Mouse (Mus musculus): ENCODE measurements around the gene Pwp1. TPM values are rescaled to one million over a fixed set of nuclear protein-coding genes. Genes with fewer than 3 reads are reported as not detected.

Pwp1 gene
- polyA plus RNA-seq, 1 experiment = 22.5 TPM

DNA sequence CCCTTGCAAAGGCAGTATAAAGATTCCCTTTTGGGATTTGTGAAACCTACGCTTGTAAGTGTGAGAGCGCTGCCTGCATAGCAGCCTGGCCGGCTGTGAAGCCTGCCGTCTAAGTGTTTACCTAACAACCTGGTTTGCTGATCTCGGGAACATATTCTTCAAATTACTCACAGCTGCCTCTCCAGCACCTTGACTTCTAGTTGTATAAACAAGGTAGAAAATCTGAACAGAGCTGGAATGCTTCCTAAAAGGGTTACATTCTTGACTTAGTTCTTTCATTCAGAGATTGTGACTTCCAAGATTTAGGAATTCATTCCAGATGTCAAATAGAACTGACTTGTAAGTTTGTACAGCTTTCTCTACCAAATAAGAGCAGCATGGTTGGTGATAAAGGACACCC lies 46.5 kb downstream of the Pwp1 start:
- no peak overlapping the region for H3K4me3 ChIP-seq (replicated peaks; ENCODE audit: control insufficient read depth, low read depth, low read length)
- TF ChIP-seq CTCF (IDR thresholded peaks at IDR 0.05; ENCODE audit: control insufficient read depth, insufficient read depth, low read length) (no peak), POLR2A (IDR thresholded peaks at IDR 0.05; ENCODE audit: borderline replicate concordance, control insufficient read depth, low read depth, low read length) (no peak)
- 89% methylated on average over 5 of the region's 5 CpGs for WGBS
- H3K27ac ChIP-seq (ENCODE audit: control insufficient read depth, insufficient read depth, low read depth, low read length, poor library complexity) = no peak overlapping the region
- no peaks in the 10 kb centered on the region; the same call in 1 of the 2 replicates for H3K4me1 ChIP-seq (ENCODE audit: control insufficient read depth, insufficient read depth, low read length)

DNA sequence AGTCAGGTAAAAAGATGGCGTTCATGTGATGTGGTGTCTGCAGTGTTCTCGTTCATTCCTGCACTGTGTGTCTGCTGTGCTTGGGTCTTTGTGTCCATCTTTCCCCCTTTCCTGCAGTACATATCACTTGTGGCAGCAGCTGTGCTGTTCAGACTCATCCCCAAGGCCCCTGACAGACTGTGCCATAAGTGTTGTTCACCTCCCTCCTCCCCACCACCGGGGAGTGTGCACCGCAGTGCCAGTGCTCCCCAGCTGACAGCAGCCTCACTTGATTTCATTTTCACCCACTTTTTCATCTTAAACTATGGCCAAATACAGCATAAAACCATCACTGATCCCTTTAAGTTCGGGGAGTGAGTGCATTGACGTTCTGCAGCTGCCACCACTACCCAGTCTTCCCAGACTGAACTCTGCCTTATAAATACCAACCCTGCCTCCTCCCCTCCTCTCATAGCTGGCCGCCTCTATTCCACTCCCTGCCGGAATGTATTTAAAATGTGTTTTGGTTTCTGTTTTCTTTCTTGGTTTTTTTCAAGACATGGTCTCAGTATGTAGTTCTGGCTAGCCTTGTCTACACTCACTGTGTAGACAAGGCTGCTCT lies 50.7 kb downstream of the Pwp1 start:
- TF ChIP-seq POLR2A (IDR thresholded peaks at IDR 0.05; ENCODE audit: borderline replicate concordance, control insufficient read depth, low read depth, low read length) = no peak
- no peak for TF ChIP-seq CTCF (IDR thresholded peaks at IDR 0.05; ENCODE audit: control insufficient read depth, insufficient read depth, low read length)
- 88% methylated on average over 8 of the region's 8 CpGs for WGBS
- no peak overlapping the region for H3K4me3 ChIP-seq (replicated peaks; ENCODE audit: control insufficient read depth, low read depth, low read length)
- H3K27ac ChIP-seq (ENCODE audit: control insufficient read depth, insufficient read depth, low read depth, low read length, poor library complexity) = no peak overlapping the region
- no peaks in the 10 kb centered on the region; the same call in 1 of the 2 replicates for H3K4me1 ChIP-seq (ENCODE audit: control insufficient read depth, insufficient read depth, low read length)

GRCm38 (mm10) chr10:85916498-85917309 lies 87.4 kb downstream of the Pwp1 start, which contains the start of gene Prdm4:
Gene Prdm4 (minus strand): TSS chr10:85917142.
- H3K27ac ChIP-seq (ENCODE audit: control insufficient read depth, insufficient read depth, low read depth, low read length, poor library complexity) = peak within 1 kb of the TSS; percentile 68
- no peaks in the 10 kb centered on the region; the same call in 1 of the 2 replicates for H3K4me1 ChIP-seq (ENCODE audit: control insufficient read depth, insufficient read depth, low read length)
- peak within 1 kb of the TSS; percentile 74 for H3K4me3 ChIP-seq (replicated peaks; ENCODE audit: control insufficient read depth, low read depth, low read length)
- under 1% methylated on average over 89 of the region's 90 CpGs for WGBS
- TF ChIP-seq CTCF (IDR thresholded peaks at IDR 0.05; ENCODE audit: control insufficient read depth, insufficient read depth, low read length) (peak; percentile 10; the same call in 1 of the 2 replicates), POLR2A (IDR thresholded peaks at IDR 0.05; ENCODE audit: borderline replicate concordance, control insufficient read depth, low read depth, low read length) (peak; percentile 26; the same call in 1 of the 2 replicates)

DNA sequence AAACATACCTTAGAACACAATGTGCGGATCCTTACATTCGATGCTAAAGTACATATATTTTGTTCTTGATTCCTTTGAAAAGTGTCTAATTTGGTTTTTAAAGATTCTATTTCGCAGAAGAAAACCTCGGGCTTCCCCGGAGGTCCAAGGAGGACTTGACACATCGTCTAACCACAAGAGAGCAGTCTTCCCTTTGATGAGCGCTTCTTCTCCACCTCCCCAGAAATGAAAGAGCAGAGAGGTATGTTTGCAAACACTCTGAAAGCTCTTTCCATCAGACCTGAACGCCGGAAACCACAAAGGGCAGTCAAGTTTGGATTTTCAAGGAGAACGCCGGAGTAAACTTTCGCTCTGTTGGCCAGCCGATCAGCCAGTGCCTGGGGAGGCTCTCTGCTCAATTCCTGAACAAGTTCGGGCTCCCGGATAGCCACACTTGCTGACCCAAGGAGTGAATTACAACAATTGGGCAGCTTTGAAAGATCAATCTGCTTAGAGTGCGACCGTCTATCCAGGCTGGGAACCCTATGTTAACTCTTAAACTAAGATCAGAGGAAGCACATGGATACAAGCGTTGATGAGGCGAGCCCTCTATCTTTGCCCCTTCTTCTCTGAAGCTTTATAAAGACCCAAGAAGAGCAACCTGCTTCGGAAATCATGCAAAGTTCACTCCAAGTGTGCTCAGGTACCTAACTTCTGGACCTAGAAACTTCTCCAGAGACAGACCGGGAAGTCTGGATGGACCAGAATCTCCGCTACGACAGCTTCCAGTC lies 98.6 kb downstream of the Pwp1 start, which contains the start of gene Ascl4:
Gene Ascl4, plus strand, starts transcription at position 6 of the 770 bp plus-strand sequence.
- no peaks in the 10 kb centered on the region; the same call in 1 of the 2 replicates for H3K4me1 ChIP-seq (ENCODE audit: control insufficient read depth, insufficient read depth, low read length)
- WGBS = 3% methylated on average over 23 of the region's 23 CpGs
- no peak for TF ChIP-seq POLR2A (IDR thresholded peaks at IDR 0.05; ENCODE audit: borderline replicate concordance, control insufficient read depth, low read depth, low read length)
- TF ChIP-seq CTCF (IDR thresholded peaks at IDR 0.05; ENCODE audit: control insufficient read depth, insufficient read depth, low read length) = no peak
- H3K4me3 ChIP-seq (replicated peaks; ENCODE audit: control insufficient read depth, low read depth, low read length) = peak within 1 kb of the TSS; percentile 26
- H3K27ac ChIP-seq (ENCODE audit: control insufficient read depth, insufficient read depth, low read depth, low read length, poor library complexity) = no peak within 1 kb of the TSS; the same call in 1 of the 2 replicates

DNA sequence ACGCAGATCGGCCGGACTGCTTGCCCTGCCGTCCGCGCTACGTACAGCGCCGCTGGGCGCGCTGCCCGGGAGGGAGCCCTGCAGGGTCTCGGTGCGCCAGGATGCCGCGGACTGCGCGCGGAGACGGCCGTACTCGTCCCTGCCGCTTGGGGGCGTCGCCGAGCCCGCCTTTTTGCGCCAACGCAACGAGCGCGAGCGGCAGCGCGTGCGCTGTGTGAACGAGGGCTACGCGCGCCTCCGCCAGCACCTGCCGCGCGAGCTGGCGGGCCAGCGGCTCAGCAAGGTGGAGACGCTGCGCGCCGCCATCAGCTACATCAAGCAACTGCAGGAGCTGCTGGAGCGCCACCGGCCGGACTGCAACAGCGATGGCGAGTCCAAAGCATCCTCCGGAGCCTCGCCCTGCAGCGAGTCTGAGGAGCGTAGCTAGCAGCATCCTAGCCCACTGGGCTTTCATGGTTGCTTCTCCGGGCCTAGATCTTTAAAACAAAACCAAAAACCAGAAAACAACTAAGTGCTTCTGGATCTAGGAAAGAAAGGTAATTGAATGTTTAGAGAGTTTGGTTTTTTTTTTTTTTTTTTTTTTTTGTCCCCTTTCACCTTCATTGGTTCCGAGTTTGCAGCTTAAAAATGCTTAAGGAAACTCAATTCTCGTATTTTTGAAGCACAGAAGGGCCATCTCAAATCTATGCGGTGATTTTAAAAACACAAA lies 99.4 kb downstream of the Pwp1 start:
- Histone ChIP-seq H3K27ac (ENCODE audit: control insufficient read depth, insufficient read depth, low read depth, low read length, poor library complexity) (no peak overlapping the region; the same call in 1 of the 2 replicates), H3K4me1 (ENCODE audit: control insufficient read depth, insufficient read depth, low read length) (no peaks in the 10 kb centered on the region; the same call in 1 of the 2 replicates), H3K4me3 (replicated peaks; ENCODE audit: control insufficient read depth, low read depth, low read length) (peak overlapping the region; percentile 26)
- TF ChIP-seq POLR2A (IDR thresholded peaks at IDR 0.05; ENCODE audit: borderline replicate concordance, control insufficient read depth, low read depth, low read length) (no peak), CTCF (IDR thresholded peaks at IDR 0.05; ENCODE audit: control insufficient read depth, insufficient read depth, low read length) (peak; percentile 14; the same call in 1 of the 2 replicates)
- WGBS = under 1% methylated on average over 63 of the region's 63 CpGs

DNA sequence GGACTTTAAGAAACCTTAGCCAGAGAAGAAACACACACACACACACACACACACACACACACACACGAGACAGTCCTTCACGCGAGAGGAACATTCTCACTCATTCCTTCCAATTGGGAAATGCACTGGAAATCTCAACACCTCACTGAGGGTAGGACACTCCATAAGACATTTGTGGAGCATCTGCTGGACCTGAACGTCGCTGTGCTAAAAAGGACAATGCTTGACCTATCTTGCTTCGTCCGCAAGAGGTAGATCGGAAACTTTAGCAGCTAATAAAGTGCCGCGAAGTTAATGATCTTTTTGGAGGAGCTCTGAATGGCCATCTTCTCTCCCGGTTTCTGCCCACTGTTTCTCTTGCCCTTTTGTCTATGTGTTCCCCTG lies 99.9 kb downstream of the Pwp1 start:
- no peaks in the 10 kb centered on the region; the same call in 1 of the 2 replicates for H3K4me1 ChIP-seq (ENCODE audit: control insufficient read depth, insufficient read depth, low read length)
- no peak for TF ChIP-seq POLR2A (IDR thresholded peaks at IDR 0.05; ENCODE audit: borderline replicate concordance, control insufficient read depth, low read depth, low read length)
- no peak for TF ChIP-seq CTCF (IDR thresholded peaks at IDR 0.05; ENCODE audit: control insufficient read depth, insufficient read depth, low read length)
- H3K4me3 ChIP-seq (replicated peaks; ENCODE audit: control insufficient read depth, low read depth, low read length) = no peak overlapping the region
- WGBS = 47% methylated on average over 11 of the region's 11 CpGs
- no peak overlapping the region for H3K27ac ChIP-seq (ENCODE audit: control insufficient read depth, insufficient read depth, low read depth, low read length, poor library complexity)

- 79% methylated on average over 11 of the region's 11 CpGs for WGBS
- no peak overlapping the region for H3K27ac ChIP-seq (ENCODE audit: control insufficient read depth, insufficient read depth, low read depth, low read length, poor library complexity)
- no peak overlapping the region for H3K4me3 ChIP-seq (replicated peaks; ENCODE audit: control insufficient read depth, low read depth, low read length)
- H3K4me1 ChIP-seq (ENCODE audit: control insufficient read depth, insufficient read depth, low read length) = no peaks in the 10 kb centered on the region; the same call in 1 of the 2 replicates
- no peak for TF ChIP-seq CTCF (IDR thresholded peaks at IDR 0.05; ENCODE audit: control insufficient read depth, insufficient read depth, low read length)
- TF ChIP-seq POLR2A (IDR thresholded peaks at IDR 0.05; ENCODE audit: borderline replicate concordance, control insufficient read depth, low read depth, low read length) = no peak
Observed at GRCm38 (mm10) chr10:85929962-85930361, 100.7 kb downstream of the Pwp1 start.

Measured in bone marrow, adult 2 months (tissue).